Mouse (Mus musculus): ENCODE measurements around the gene Qrich1.
"Not testable (repeated sequence)": the region's sequence is repeated elsewhere in the genome, so short reads cannot be mapped to it uniquely, and the experiment has no call there.

The Qrich1 gene

DNA sequence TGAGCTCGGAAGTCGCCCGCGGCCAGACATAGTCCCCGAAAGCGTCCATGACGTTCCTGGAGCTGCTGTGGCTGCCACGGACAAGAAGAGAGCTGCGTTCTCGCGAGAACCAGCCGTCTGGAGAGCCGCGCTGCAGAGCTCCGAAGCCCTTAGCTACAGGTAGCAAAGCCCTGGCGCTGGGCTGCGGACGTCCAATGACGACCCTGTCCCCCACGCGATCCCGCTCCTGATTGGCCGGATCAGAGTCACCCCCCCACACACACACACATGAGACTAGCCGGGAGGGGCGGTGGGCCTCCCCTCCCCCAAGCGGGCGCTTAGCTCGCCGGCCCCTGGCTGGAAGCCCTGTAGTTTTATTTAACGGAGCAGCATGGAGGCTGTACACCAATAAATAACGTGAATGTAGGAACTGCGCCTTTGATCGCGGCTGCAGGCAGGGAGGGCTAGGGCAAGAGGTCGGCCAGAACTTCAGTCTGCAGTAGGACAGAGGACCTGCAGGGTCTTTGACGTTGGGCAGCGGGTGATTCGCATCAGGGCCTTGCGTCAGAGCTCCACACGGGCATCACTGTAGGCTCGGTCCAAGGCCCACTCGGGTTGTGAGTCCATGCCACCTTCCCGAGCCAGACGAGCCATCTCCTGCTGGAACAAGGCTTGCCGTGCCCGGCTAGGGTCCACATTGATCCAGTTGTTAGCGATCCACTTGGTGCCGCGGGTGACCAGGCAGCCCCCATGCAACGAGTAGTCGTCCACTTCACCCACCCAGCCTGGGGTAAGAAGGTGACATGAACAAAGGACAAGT is 62.1 kb downstream of the Qrich1 start, which contains the start of gene Wdr6:
Gene Wdr6, minus strand, starts transcription at position 195 of the 799 bp plus-strand sequence.
- DNase-seq (ENCODE audit: extremely low read depth, insufficient read length, low spot score): peak; percentile 91

GRCm38 (mm10) chr9:108579344-108579690 is 62.7 kb downstream of the Qrich1 start:
- DNase-seq (ENCODE audit: extremely low read depth, insufficient read length, low spot score): no peak

- no peak for DNase-seq (ENCODE audit: extremely low read depth, insufficient read length, low spot score)
Observed at GRCm38 (mm10) chr9:108587571-108588180, 71.1 kb downstream of the Qrich1 start.

DNA sequence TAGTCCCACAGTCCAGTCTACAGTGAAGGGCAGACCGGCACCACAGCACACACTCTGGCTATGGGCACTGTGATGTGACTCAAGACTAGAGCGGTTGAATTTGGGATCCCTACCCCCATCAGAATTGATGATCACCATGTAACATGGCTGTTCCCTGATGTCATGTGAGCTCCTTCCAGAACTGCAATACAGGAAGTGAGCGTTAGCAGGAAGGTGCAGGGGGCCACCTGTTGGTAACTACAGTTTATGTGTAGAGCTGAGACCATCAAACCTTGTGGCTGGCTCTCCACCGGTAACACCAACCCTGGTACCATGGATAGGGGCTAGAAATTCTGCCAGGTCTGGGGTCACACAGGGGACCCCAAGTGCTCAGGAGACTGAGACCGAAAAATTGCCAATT is 72.6 kb downstream of the Qrich1 start:
- DNase-seq (ENCODE audit: extremely low read depth, insufficient read length, low spot score): no peak

DNA sequence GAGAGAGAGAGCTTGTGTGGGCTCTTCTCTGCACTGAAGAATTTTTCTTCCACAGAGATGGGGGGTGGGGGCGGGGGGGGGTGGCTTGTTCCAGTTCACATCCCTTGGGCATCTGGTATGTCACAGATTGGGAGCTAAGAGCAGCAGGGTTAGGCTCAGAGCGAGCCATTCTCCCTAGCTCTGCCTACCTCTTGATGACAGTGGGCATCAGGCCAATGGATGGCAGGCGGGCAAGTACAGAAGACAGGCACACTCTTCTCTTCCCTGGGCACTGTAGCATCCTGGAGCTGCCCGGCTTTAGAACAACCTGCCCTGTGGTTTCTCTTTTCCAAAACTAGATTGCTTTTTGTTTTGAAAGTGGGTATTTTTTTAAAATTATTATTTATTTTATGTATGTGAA is 74.9 kb downstream of the Qrich1 start:
- DNase-seq (ENCODE audit: extremely low read depth, insufficient read length, low spot score): no peak

DNA sequence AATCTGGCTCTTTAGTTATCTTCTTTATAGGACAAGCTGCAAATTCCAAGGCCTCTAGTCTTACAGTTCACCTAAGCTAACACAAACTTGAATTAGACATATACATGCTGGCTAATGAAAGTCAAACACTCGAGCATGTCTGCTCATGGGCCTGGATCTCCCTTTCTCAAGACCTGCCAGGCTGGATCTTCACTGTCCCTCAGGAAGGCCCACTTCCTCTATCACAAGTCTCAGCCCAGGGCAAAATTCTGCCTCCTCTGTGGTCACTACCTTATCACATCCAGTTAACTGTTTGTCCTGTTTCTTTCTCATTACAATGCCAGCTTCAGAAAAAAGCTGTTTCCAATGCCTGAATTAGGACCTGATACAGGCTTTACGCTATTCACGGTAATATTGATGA is 77.7 kb downstream of the Qrich1 start:
- no peak for DNase-seq (ENCODE audit: extremely low read depth, insufficient read length, low spot score)

DNA sequence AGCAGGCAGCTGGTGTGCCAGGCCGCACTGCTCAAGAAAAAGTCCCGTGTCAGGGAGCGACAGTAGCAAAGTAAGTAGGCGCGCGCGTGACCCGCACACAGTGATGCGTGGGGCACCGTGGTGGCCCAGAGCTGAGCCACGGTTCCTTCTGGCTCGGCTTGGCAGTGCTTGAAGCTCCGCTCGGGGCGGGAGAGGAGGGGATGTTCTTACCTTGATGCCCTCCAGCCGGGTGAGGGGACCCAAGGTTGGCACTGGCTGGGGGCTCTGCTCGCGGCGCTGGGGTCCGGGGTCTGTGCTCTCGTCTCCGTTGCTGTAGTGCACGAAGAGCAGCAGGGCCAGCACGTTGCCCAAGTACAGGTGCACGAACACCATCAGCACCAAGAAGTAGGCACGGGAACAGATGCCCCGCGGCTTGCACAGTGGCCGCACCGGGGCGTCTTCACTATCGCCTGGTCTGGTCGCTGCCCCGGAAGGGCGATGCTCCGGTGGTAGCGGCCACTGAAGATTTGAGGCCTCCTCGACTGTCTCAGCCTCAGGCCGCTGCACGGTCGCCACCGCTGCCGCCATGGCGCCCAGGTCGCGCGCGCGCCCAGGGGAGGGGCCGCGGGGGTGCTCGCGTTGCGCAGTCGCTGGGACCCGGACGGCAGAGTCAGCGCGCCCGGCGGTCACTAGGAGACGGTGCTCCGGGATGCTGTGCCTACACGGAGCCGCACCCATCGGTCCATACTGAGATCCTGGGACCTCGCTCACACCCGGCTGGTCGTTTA is 80.6 kb downstream of the Qrich1 start, which contains the start of gene P4htm:
Gene P4htm, minus strand, starts transcription at position 670 of the 767 bp plus-strand sequence.
- no peak for DNase-seq (ENCODE audit: extremely low read depth, insufficient read length, low spot score)

GRCm38 (mm10) chr9:108599021-108599566 is 82.5 kb downstream of the Qrich1 start:
- DNase-seq (ENCODE audit: extremely low read depth, insufficient read length, low spot score): no peak

DNA sequence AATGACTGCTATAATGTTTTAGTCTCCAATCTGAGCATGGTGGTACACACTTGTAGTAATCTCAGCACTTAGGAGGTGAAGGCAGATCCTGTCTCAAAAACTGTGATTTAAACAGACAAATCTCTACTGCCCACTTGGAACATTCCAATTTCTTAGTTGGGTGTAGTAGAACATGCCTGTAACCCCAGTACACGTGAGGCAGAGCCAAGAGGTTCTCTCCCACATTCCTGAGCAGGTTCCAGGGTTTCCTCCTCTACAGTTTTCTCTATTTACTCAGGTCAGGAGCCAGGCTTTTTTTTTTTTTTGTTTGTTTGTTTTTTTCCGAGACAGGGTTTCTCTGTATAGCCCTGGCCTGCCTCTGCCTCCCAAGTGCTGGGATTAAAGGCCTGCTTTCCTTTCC is 83.4 kb downstream of the Qrich1 start:
- no peak for DNase-seq (ENCODE audit: extremely low read depth, insufficient read length, low spot score)

DNA sequence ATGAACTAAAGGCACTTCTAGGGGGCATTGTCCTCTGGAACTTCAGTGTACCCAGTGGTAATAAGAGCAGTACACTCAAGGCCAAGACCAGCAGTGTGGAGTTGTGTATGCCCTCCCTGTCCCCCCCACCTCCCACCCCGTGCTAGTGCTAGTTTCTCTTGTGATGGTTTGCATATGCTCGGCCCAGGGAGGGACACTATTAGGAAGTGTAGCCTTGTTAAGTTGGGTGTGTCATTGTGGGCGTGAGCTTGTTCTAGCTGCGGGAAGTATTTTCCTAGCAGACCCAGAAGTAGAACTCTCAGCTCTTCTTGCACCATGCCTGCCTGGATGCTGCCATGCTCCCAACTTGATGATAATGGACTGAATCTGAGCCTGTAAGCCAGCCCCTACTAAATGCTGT is 85.4 kb downstream of the Qrich1 start:
- no peak for DNase-seq (ENCODE audit: extremely low read depth, insufficient read length, low spot score)

DNA sequence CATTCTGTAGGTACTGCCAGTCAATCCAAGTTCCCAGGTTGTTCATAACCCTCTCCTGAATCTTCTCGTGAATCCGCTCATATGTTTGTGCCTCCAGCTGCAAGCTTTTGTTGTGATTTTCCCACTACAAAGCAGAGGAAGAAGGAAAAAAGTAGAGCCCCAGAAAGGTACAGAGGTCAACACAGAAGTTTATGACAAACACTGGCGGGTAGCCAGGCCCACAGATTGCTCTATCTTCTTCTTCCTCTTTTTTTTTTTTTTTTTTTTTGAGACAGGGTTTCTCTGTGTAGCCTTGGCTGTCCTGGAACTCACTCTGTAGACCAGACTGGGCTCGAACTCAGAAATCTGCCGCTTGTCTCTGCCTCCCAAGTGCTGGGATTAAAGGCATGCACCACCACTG is 91.3 kb downstream of the Qrich1 start:
- not testable (repeated sequence) for DNase-seq (ENCODE audit: extremely low read depth, insufficient read length, low spot score)

GRCm38 (mm10) chr9:108608889-108609288 is 92.3 kb downstream of the Qrich1 start:
- no peak for DNase-seq (ENCODE audit: extremely low read depth, insufficient read length, low spot score)

Measured in 3134 (cell line).